Mouse (Mus musculus) intestine, embryonic 14.5 days (tissue): ENCODE results near the gene Mpz. TPM values are rescaled to one million over a fixed set of nuclear protein-coding genes. Genes with fewer than 3 reads are reported as not detected.

Source experiments
- ATAC-seq: fragments of 200-750 bp; cut with Nextera tagmentation; replicated peaks from 2 replicates; pipeline ENCODE4 v1.8.0; 2017; ENCODE audit warnings: low read depth, moderate number of reproducible peaks, moderate TSS enrichment, moderate library complexity; ENCODE audit not compliant: low FRiP score, low TSS enrichment
- DNase-seq: peaks from one replicate; pipeline ENCODE4 v3.0.0-alpha.2; 2018; ENCODE audit warnings: low spot score
- H3K27ac ChIP-seq: fragments of 300-500 bp; sonication (generic); 2 replicates; pipeline ENCODE4 v1.5.1; 2014; ENCODE audit warnings: low read depth, mild to moderate bottlenecking, control low read depth
- H3K27me3 ChIP-seq: fragments of 300-500 bp; sonication (generic); replicated peaks from 2 replicates; pipeline ENCODE4 v1.6.1; 2014; ENCODE audit warnings: low read length, control low read depth; ENCODE audit not compliant: control insufficient read depth, insufficient read depth
- H3K36me3 ChIP-seq: fragments of 300-500 bp; sonication (generic); 2 replicates; pipeline ENCODE4 v1.6.1; 2014; ENCODE audit warnings: low read length, control low read depth; ENCODE audit not compliant: control insufficient read depth, insufficient read depth
- H3K4me1 ChIP-seq: fragments of 300-500 bp; sonication (generic); replicated peaks from 2 replicates; pipeline ENCODE4 v1.6.1; 2014; ENCODE audit warnings: low read length, control low read depth, mixed read lengths; ENCODE audit not compliant: control insufficient read depth, insufficient read depth
- H3K4me2 ChIP-seq: fragments of 300-500 bp; sonication (generic); 2 replicates; pipeline ENCODE4 v1.6.1; 2014; ENCODE audit warnings: low read length
- H3K4me3 ChIP-seq: fragments of 300-500 bp; sonication (generic); 2 replicates; pipeline ENCODE4 v1.5.1; 2014; ENCODE audit warnings: low read depth, low read length, control low read depth, mixed read lengths
- H3K9ac ChIP-seq: fragments of 300-500 bp; sonication (generic); 2 replicates; pipeline ENCODE4 v1.6.1; 2014; ENCODE audit warnings: mild to moderate bottlenecking, low read length
- H3K9me3 ChIP-seq: fragments of 300-500 bp; sonication (generic); 2 replicates; pipeline ENCODE4 v1.6.1; 2016; ENCODE audit warnings: low read length, control low read depth; ENCODE audit not compliant: control insufficient read depth
- WGBS: fragments of 180-500 bp; shearing (Covaris S2); extraction: QIAGEN DNeasy Blood & Tissue Kit; methylation state at CpG from one replicate; pipeline ENCODE4 v1.1.7; 2014; 5-methylcytosine and 5-hydroxymethylcytosine counted together
- polyA plus RNA-seq: library from polyadenylated mRNA; unstranded; fragments of >200 nt; fragmentation: Nextera tagmentation; extraction: Ambion mirVana; gene quantifications from 2 replicates; pipeline ENCODE4 v1.2.1, GENCODE M21; 2014

The Mpz gene
- polyA plus RNA-seq, 1 experiment from 2014 or later, result 0.49 TPM

GRCm38 (mm10) chr1:171187851-171188700 lies 37.6 kb downstream of the Mpz start:
- no peak overlapping the region for H3K4me3 ChIP-seq
- peaks cover 39% of the 10 kb centered on the region for H3K4me1 ChIP-seq
- no peaks in the 10 kb centered on the region for H3K9me3 ChIP-seq
- no peak for DNase-seq
- ATAC-seq, result no peak
- H3K9ac ChIP-seq, result no peak overlapping the region
- H3K4me2 ChIP-seq, result no peak overlapping the region
- no peak overlapping the region for H3K27ac ChIP-seq
- H3K36me3 ChIP-seq, result no peaks in the 10 kb centered on the region
- 0 out of 2 replicates have a peak, but pooled peaks cover 10% of the 10 kb centered on the region for H3K27me3 ChIP-seq
- WGBS, result 72% methylated on average over 13 of the region's 13 CpGs

DNA sequence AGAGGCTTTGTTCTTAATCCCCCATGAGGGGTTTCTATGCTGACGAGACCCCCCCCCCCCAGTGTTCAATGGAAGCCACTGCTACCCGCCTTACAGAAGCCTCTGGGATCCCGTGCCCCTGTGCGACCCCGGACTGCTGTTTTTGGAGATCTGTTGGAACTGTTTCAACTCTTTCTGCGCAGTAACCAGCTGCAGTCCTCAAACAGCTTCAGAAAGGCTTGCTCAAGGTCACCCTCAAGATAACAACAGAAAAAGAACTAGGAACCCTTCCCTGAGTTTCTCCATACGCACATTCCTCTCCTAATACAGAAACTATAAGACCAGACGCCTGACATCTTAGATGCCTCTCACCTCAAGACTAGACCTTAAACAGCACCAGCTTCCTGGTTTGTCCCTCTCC lies 38.5 kb downstream of the Mpz start:
- no peak for ATAC-seq
- no peak overlapping the region for H3K9ac ChIP-seq
- no peaks in the 10 kb centered on the region for H3K9me3 ChIP-seq
- H3K27me3 ChIP-seq, result 0 out of 2 replicates have a peak, but pooled peaks cover 11% of the 10 kb centered on the region
- peak overlapping the region; percentile 40; the same call in 1 of the 2 replicates for H3K27ac ChIP-seq
- H3K4me3 ChIP-seq, result no peak overlapping the region
- H3K4me1 ChIP-seq, result peaks cover 45% of the 10 kb centered on the region
- no peaks in the 10 kb centered on the region for H3K36me3 ChIP-seq
- WGBS, result 13% methylated on average over 8 of the region's 8 CpGs
- DNase-seq, result no peak
- peak overlapping the region; percentile 9; the same call in 1 of the 2 replicates for H3K4me2 ChIP-seq

DNA sequence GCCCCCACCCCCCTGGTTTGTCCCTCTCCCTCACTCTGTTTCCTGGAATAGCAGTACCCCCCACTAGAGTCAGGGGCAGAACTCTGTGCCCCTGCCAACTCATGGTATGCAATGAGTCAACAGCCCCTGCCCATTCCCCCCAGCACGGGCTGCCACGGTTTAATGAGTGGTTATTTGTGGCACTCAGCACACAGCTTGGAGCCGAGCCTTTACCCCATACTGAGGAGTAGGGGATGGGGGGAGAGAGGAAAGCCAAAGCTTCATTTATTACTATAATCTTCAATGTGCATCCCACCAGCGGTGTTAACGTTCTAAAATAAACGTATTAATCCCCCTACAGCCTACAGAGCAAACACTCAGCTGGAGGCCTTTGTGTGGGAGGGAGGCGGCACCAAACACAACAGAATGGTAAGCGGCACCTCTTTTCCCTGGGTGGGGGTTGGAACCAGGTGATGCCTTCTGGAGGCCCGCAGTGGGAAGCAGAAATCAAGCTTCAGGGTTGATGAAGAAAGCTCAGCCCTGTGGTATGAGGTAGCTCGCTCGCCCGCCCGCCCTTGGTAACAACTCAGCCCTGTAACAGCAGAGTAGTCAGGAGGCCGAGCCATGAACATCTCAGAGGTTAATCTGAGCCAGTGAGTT lies 39.1 kb downstream of the Mpz start:
- peaks cover 48% of the 10 kb centered on the region for H3K4me1 ChIP-seq
- no peaks in the 10 kb centered on the region for H3K36me3 ChIP-seq
- H3K9ac ChIP-seq, result no peak overlapping the region
- H3K27ac ChIP-seq, result peak overlapping the region; percentile 40; the same call in 1 of the 2 replicates
- peak overlapping the region; percentile 9; the same call in 1 of the 2 replicates for H3K4me2 ChIP-seq
- DNase-seq (no peak), ATAC-seq (no peak)
- 46% methylated on average over 14 of the region's 14 CpGs for WGBS
- no peak overlapping the region for H3K4me3 ChIP-seq
- H3K27me3 ChIP-seq, result 0 out of 2 replicates have a peak, but pooled peaks cover 11% of the 10 kb centered on the region
- no peaks in the 10 kb centered on the region for H3K9me3 ChIP-seq

- H3K27me3 ChIP-seq, result 0 out of 2 replicates have a peak, but pooled peaks cover 21% of the 10 kb centered on the region
- WGBS, result 94% methylated on average over 9 of the region's 9 CpGs
- no peak for DNase-seq
- H3K9ac ChIP-seq, result no peak overlapping the region
- H3K4me3 ChIP-seq, result no peak overlapping the region
- H3K36me3 ChIP-seq, result no peaks in the 10 kb centered on the region
- no peaks in the 10 kb centered on the region for H3K9me3 ChIP-seq
- no peak overlapping the region for H3K27ac ChIP-seq
- no peak for ATAC-seq
- H3K4me2 ChIP-seq, result no peak overlapping the region
- peaks cover 49% of the 10 kb centered on the region for H3K4me1 ChIP-seq
Observed at GRCm38 (mm10) chr1:171190832-171191231, 40.3 kb downstream of the Mpz start.

- Histone ChIP-seq H3K9ac (no peak overlapping the region), H3K4me2 (no peak overlapping the region; the same call in 1 of the 2 replicates), H3K36me3 (no peaks in the 10 kb centered on the region), H3K27ac (no peak overlapping the region), H3K27me3 (peaks cover 33% of the 10 kb centered on the region), H3K9me3 (no peaks in the 10 kb centered on the region), H3K4me1 (peaks cover 43% of the 10 kb centered on the region), H3K4me3 (no peak overlapping the region)
- ATAC-seq (no peak), DNase-seq (no peak)
- 46% methylated on average over 10 of the region's 10 CpGs for WGBS
Observed at GRCm38 (mm10) chr1:171192283-171192682, 41.8 kb downstream of the Mpz start.

GRCm38 (mm10) chr1:171193093-171193840 lies 42.8 kb downstream of the Mpz start:
- WGBS, result 8% methylated on average over 18 of the region's 18 CpGs
- DNase-seq (no peak), ATAC-seq (no peak)
- Histone ChIP-seq H3K27ac (peak overlapping the region; percentile 43; the same call in 1 of the 2 replicates), H3K27me3 (peaks cover 33% of the 10 kb centered on the region), H3K9ac (no peak overlapping the region), H3K4me1 (peaks cover 43% of the 10 kb centered on the region), H3K9me3 (no peaks in the 10 kb centered on the region), H3K36me3 (no peaks in the 10 kb centered on the region), H3K4me3 (peak overlapping the region; percentile 27), H3K4me2 (peak overlapping the region; percentile 51)

GRCm38 (mm10) chr1:171193911-171194830 lies 43.7 kb downstream of the Mpz start:
- Histone ChIP-seq H3K27ac (no peak overlapping the region), H3K4me2 (peak overlapping the region; percentile 51), H3K4me3 (peak overlapping the region; percentile 27; the same call in 1 of the 2 replicates), H3K9ac (no peak overlapping the region), H3K4me1 (peaks cover 36% of the 10 kb centered on the region), H3K9me3 (no peaks in the 10 kb centered on the region), H3K27me3 (peaks cover 33% of the 10 kb centered on the region), H3K36me3 (no peaks in the 10 kb centered on the region)
- DNase-seq, result no peak
- 25% methylated on average over 11 of the region's 11 CpGs for WGBS
- ATAC-seq, result no peak
